Mouse (Mus musculus) gastrocnemius, adult 8-10 months (tissue): ENCODE results near the gene Mcm6. TPM values are rescaled to one million over a fixed set of nuclear protein-coding genes. Genes with fewer than 3 reads are reported as not detected.

Experiments used
- DNase-seq, 2 experiments: peaks; one replicate each; pipeline ENCODE4 v3.0.0; 2022; ENCODE audit warnings: low spot score in 2 of 2
- total RNA-seq, 4 experiments: library from RNA; stranded (reverse); gene quantifications; 2 replicates each; pipeline ENCODE4 v1.2.4; 2022

Mcm6 gene
- 1 to 10 TPM; 1.7 to 2.2 (median 1.9) TPM for total RNA-seq

DNA sequence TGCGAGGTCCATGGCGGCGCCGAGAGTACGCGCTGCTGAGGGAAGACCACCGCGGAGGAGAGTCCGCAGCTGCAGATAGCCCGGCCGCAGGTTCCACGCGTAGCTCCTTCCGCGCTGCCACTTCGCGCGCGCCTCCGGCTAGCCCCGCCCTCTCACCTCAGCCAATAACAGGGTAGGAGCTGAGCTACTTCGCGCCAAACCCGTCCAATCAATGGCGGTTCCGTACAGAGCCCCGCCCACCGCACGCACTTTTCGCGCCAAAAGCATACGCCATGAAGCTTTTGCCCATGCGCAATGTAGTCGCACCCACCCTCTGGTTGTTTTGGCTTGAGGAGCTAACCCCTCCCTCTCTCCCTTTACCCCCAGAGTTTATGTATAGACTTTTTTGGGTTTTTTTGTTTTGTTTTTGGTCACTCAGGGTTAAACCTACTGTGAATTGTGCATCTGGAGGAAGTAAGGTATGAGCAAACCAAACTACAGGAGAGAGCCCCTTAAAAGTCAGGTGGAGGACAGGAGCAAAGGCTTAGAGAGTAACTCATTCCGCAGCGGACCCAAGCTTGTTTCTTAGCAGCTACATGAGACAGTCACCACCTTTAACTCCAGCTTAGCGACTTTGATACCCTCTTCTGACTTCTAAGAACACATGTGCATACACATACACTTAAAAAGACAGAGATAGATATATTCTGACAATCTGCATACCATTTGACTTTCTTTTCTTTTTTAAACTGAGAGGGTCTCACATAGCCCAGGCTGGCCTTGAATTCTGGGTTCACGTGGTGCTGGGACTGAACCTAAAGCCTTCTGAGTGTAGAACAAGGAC, at the start of gene Mcm6:
Mcm6 (minus strand) TSS at position 111 of the 823 bp plus-strand sequence.
- peak; percentile 84 to 87 for DNase-seq

DNA sequence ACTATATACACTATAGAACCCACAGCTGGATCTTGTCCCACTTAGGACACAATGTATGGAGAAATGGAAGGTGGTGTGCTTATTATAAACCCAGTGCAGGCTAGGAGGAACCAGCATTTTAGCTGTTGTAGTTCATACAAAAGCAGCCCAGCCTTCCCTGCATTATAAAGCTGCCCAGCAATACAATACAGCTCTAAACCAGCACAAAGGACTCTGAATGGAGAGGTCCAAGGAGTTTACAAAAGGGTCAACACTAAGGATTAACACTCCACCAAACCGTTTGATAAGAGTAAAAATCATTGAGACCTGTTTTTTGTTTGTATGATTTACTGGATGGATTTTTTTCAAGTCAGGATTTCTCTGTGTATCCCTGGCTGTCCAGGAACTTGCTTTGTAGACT, 47.4 kb upstream of the Mcm6 start:
- DNase-seq = no peak

DNA sequence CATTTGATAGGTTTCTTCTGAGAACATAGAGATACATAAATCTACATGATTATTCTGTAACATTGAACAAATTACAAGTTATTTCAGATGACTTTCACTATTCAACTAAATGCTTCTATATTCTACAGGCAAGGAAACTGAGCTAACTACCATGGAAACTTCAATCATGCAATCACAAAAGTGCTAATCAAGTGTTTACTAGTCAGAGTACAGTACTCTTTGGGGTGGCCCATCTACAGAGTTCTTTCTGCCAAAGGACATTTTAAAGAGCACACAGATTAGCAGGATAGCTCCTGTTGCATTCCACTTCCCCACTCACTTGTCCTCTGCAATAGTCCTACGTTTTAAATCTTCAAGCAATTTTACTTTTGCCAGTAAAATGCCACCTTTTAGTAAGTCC, 46.2 kb upstream of the Mcm6 start:
- no peak for DNase-seq

- DNase-seq = no peak
These were observed 45.6 kb upstream of the Mcm6 start for GRCm38 (mm10) chr1:128405041-128405481.

DNA sequence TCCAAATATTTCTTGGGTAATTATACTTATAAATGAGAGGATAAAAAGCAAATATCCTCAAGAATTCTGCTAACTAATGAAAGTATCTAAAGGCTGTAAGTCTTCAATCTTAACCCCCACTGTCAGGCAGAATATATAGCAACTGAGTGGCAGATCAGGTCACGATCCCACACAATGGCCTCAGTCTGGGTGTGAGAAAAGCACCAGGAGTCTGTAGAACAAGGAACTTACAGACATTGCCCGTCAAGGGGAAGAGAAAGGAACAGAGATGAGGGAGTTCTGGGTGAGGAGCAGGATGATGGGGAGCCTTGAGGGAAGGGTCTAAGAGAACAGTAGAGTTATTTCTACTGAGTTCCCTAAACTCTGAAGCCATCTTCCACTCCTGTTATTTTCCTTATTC, 41.5 kb upstream of the Mcm6 start:
- DNase-seq = no peak

GRCm38 (mm10) chr1:128399941-128400915, 40.8 kb upstream of the Mcm6 start:
- DNase-seq = no peak

DNA sequence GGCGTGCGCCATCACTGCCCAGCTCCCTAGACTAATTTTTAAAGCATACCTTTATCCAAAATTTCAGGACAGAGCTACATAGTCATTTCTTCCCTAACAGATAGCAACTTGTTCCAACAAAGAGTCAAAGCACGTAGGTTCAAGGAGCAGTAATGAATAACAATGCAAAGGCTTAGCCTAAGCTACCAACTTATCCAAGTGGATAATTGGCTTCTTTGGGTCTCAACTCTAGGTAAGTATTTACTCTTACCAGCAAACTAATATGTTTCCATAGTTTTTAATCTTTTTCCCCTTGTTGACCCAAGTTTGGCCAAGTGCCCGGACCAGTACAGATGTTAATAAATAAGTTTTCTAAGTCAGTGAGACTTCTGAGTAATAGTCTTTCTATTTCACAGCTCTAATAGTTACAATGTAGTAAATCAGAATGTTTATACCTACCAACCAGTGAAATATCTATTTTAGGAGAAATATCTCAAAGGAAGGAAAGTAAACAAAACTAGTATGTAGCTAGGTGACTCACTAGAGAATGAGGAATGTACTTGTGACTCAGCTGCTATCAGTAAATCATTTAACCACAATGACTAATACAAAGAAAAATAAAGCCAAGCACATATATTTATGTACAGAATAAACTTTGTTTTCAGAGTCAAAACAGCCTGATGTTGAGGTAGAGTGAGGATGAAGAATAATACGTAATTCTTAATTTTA, 39.4 kb upstream of the Mcm6 start:
- no peak for DNase-seq

GRCm38 (mm10) chr1:128394657-128395056, 35.2 kb upstream of the Mcm6 start:
- DNase-seq = no peak

DNA sequence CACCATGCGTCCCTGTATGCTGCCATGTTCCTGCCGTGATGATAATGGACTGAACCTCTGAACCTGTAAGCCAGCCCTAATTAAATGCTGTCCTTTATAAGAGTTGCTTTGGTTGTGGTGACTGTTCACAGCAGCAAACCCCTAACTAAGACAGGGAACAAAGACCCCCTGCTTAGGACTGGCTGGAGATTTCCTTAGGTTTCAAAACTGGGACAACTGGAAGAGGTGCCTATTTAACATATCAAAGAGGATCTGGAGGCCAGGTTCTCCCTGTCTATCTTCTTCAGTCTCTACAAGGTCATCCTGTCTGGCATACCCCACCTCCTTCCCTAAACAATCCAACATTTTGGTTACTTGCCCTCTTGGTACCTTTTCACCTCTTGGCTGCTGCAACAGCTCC, 32.9 kb upstream of the Mcm6 start:
- no peak for DNase-seq

DNA sequence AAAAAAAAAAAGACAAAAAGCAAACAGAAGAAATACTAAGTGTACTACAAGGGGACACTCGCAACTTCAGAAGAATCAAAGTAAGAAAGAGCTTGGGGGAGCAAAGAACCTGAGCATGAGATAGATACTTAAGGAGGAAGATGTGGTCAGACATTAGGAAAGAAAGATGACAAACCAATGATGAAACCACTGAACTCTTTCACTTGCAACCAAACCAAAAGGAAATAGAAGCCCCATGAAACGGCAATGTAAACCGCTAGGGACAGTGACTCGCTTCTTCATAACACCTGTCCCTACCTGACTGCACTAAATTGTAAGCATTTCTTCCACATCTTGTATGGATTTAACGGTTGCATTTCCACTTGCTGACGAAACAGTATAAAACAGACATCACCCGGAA, 27.0 kb upstream of the Mcm6 start:
- no peak for DNase-seq

GRCm38 (mm10) chr1:128376841-128377240, 17.4 kb upstream of the Mcm6 start:
- DNase-seq = no peak

DNA sequence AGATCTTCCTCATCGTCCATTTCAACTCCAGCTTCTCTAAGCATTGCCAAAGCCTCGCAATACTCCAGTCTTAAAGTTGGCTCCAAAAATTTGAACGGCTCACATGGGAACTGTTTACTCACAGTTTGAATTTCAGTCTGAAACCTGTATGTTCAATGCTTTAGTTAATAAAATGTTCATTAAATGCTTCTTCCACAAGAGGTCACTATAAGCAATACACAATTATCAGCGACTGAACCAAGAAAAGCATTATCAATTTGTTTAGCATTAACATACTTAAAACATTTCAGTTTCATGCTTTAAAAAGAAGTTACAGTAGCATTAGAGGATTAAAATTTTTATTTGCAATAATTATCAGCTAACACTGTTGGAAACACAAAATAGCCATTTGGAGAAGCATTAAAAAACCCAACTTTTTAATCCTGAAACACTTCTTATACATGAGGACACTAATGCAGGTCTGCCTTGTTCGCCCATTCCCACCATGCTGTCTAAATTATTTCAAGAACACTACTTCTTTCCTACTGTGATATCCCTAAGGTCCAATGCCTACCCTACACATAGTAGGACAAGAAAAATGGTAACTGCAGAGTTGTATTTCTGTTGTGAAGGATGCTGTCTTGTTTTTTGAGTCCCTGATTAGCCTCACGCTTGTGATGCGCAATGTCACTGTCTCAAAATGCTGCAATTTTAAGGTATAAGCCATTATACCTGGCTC, 12.8 kb upstream of the Mcm6 start:
- no peak for DNase-seq

DNA sequence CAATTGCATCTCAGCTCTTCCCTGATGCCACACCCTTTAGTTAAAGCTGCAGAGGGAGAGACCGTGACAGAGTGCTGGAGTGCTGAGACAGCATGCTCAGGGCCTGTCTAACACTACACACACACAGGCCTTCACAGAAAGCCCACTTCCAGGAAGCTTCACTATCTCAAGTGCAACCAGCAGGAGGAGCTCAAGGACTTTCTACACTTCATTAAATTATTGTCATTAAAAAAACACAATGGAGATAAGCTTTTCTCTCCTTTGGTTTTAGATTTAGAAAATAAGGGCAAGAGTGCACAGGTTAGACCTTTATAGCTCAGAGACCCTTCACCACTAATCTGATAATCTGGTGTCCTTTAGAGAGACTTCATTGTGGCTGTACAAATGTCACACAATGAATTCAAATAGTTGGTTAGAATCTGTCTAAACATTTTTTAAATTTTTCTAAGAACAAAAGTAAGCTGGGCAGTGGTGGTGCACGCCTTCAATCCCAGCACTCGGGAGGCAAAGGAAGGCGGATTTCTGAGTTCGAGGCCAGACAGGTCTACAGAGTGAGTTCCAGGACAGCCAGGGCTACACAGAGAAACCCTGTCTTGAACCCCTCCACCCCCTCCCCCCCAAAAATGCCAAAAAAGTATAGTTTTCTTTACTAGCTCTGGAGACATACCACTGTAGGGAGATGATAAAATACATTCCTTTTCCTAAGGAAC, 9.4 kb upstream of the Mcm6 start:
- DNase-seq = no peak

DNA sequence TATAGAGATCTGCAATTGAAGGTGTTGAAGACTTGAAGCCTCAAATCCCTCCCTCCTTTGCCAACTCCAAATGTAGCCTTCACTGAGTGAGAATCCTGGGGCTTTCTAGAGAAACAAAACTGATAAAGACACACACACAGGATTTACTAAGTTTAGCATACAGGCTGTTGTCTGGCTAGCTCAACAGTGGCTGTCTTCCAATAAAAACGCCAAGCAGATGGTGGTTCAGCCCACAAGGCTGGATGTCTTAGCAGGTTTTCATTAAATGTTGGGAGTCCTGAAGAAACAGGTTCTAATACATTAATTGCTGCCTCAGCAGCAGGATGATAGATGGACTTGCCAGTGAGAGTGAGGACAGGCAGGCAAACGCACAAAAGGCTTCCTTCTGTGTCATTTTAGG, 1.1 kb upstream of the Mcm6 start:
- no peak for DNase-seq

- peak in 1 of 2 experiments; percentile 12 for DNase-seq
These were observed 429 bp downstream of the Mcm6 start for GRCm38 (mm10) chr1:128358916-128359553.

DNA sequence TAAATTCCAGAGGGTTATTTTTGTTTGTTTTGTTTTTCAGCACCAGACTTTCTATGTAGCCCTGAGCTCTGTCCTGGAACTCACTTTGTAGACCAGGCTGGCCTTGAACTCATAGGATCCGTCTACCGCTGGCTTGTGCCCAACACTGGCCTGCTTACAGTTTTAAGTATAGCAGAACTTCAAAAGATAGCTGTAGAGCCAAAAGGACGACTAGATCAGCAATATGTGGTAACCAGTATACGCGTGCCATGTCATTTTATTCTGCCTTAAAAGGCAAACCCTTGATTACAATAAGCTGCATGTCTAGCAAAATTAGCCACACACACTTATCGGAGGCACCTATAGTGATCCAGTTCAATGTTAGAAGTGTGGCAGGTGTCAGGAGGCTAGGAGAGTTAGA, 1.2 kb downstream of the Mcm6 start:
- no peak for DNase-seq

DNA sequence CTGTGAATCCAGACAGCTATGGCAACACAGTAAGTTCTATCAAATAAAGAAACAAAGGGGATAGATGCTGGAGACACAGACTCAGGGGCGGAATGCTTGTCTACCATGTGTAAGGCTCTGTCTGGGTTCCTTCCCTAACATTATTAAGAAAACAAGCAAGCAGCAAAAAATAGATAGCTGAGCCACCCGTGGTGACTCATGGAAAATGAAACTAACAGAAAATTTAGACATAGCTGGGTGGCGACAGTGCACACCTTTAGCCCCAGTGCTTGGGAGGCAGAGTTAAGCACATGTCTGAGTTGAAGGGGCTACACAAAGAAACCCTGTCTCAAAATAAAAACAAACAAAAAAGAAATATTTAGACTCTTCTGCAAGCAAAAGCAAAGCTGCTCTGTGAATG, 2.0 kb downstream of the Mcm6 start:
- DNase-seq = no peak

GRCm38 (mm10) chr1:128353092-128353491, 6.4 kb downstream of the Mcm6 start:
- DNase-seq = no peak

DNA sequence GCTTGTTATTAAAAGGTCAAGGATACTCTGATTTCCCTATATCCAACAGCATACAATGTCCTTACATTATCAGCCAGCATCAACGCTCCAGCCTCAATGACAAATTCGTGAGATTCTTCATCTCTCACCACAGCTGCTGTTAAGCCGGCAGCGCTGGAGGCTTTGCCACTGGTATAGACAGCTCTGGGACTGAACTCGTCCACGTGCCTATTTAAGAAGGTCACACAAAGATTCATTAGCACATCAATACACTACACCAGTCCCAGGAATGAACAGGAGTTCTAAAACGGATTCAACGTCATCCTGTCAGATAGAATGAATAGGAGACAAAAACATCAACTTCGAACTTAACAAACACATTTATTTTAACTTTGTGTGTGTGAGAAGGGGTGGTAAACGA, 15.2 kb downstream of the Mcm6 start:
- DNase-seq = no peak
